Mouse (Mus musculus): Measurements from ENCODE around the gene Siglec1. TPM values are rescaled to one million over a fixed set of nuclear protein-coding genes. Genes with fewer than 3 reads are reported as not detected.

Gene Siglec1
- total RNA-seq, 2 experiments from 2014 or later: 0.59 to 0.71 TPM

Small RNA genes lying within 50 kb of the gene (microRNA-seq; reads per million reads assigned to microRNA genes)
- not detected for gene Mir6973b

Other genes with a start within 250 kb of the Siglec1 start
- 1 to 10 TPM; 2.2 to 5.1 TPM for gene 4930402H24Rik, start 180.4 kb downstream of the Siglec1 start, total RNA-seq (2021)
- 10 to 100 TPM; 12.0 to 12.7 TPM for gene Atrn, start 180.3 kb downstream of the Siglec1 start, total RNA-seq (2021)
- 1 to 10 TPM; 1.8 to 1.9 TPM for gene Gfra4, start 43.7 kb downstream of the Siglec1 start, total RNA-seq (2021)
- gene Adam33, start 23.0 kb downstream of the Siglec1 start, total RNA-seq (2021): 1 to 10 TPM; 1.3 to 1.9 TPM
- gene Hspa12b, start 40.5 kb upstream of the Siglec1 start, total RNA-seq (2021): 10 to 100 TPM in 1 of 2 experiments, 1 to 10 TPM in 1; 8.9 to 14.9 TPM
- not detected for gene Gm11037, start 46.7 kb upstream of the Siglec1 start, total RNA-seq (2021)
- 1 to 10 TPM; 4.2 to 4.3 TPM for gene 1700037H04Rik, start 73.3 kb upstream of the Siglec1 start, total RNA-seq (2021)
- gene Cenpb, start 93.3 kb upstream of the Siglec1 start, total RNA-seq (2021): 10 to 100 TPM; 67.4 to 72.2 TPM
- gene Cdc25b, start 100.2 kb upstream of the Siglec1 start, total RNA-seq (2021): under 1 TPM; 0.78 to 0.95 TPM
- 1 to 10 TPM in 1 of 2 experiments, under 1 TPM in 1; 0.84 to 1.4 TPM for gene Spef1, start 100.5 kb upstream of the Siglec1 start, total RNA-seq (2021)
- gene Ap5s1, start 120.3 kb upstream of the Siglec1 start, total RNA-seq (2021): 10 to 100 TPM; 15.8 to 20.2 TPM
- gene Mavs, start 147.3 kb upstream of the Siglec1 start, total RNA-seq (2021): 10 to 100 TPM; 41.4 to 43.7 TPM
- gene Pank2, start 175.7 kb upstream of the Siglec1 start, total RNA-seq (2021): 10 to 100 TPM; 18.5 to 24.6 TPM